Mouse (Mus musculus): ENCODE results near the gene Mobp.

Mobp gene

GRCm38 (mm10) chr9:120134529-120135160 is 14.9 kb upstream of the Mobp start:
- no peak for DNase-seq (ENCODE audit: low spot score)

GRCm38 (mm10) chr9:120135454-120135853 is 14.1 kb upstream of the Mobp start:
- no peak for DNase-seq (ENCODE audit: low spot score)

- peak; percentile 84 for DNase-seq (ENCODE audit: low spot score)
These were observed 8.9 kb upstream of the Mobp start for GRCm38 (mm10) chr9:120140652-120141051.

GRCm38 (mm10) chr9:120144474-120144873 is 5.0 kb upstream of the Mobp start:
- no peak for DNase-seq (ENCODE audit: low spot score)

- no peak for DNase-seq (ENCODE audit: low spot score)
These were observed 1.6 kb downstream of the Mobp start for GRCm38 (mm10) chr9:120151152-120151551.

GRCm38 (mm10) chr9:120151906-120152399 is 2.4 kb downstream of the Mobp start:
- no peak for DNase-seq (ENCODE audit: low spot score)

GRCm38 (mm10) chr9:120158047-120158446 is 8.5 kb downstream of the Mobp start:
- DNase-seq (ENCODE audit: low spot score) = no peak

GRCm38 (mm10) chr9:120163862-120164261 is 14.4 kb downstream of the Mobp start:
- no peak for DNase-seq (ENCODE audit: low spot score)

- no peak for DNase-seq (ENCODE audit: low spot score)
These were observed 18.3 kb downstream of the Mobp start for GRCm38 (mm10) chr9:120167826-120168225.

- DNase-seq (ENCODE audit: low spot score) = peak; percentile 30
These were observed 21.8 kb downstream of the Mobp start for GRCm38 (mm10) chr9:120171295-120171694.

- DNase-seq (ENCODE audit: low spot score) = no peak
These were observed 25.1 kb downstream of the Mobp start for GRCm38 (mm10) chr9:120174436-120175137.

- no peak for DNase-seq (ENCODE audit: low spot score)
These were observed 29.3 kb downstream of the Mobp start for GRCm38 (mm10) chr9:120178813-120179212.

GRCm38 (mm10) chr9:120184499-120184898 is 35.0 kb downstream of the Mobp start:
- peak; percentile 60 for DNase-seq (ENCODE audit: low spot score)

- no peak for DNase-seq (ENCODE audit: low spot score)
These were observed 37.3 kb downstream of the Mobp start for GRCm38 (mm10) chr9:120186856-120187255.

- peak; percentile 56 for DNase-seq (ENCODE audit: low spot score)
These were observed 41.4 kb downstream of the Mobp start for GRCm38 (mm10) chr9:120190891-120191290.

- DNase-seq (ENCODE audit: low spot score) = peak; percentile 94
These were observed 42.0 kb downstream of the Mobp start for GRCm38 (mm10) chr9:120191362-120192098.

- no peak for DNase-seq (ENCODE audit: low spot score)
These were observed 43.2 kb downstream of the Mobp start for GRCm38 (mm10) chr9:120192742-120193141.

GRCm38 (mm10) chr9:120200873-120201272 is 51.4 kb downstream of the Mobp start:
- no peak for DNase-seq (ENCODE audit: low spot score)

GRCm38 (mm10) chr9:120201743-120202142 is 52.2 kb downstream of the Mobp start:
- DNase-seq (ENCODE audit: low spot score) = no peak

- no peak for DNase-seq (ENCODE audit: low spot score)
These were observed 53.2 kb downstream of the Mobp start for GRCm38 (mm10) chr9:120202683-120203082.

- no peak for DNase-seq (ENCODE audit: low spot score)
These were observed 54.4 kb downstream of the Mobp start for GRCm38 (mm10) chr9:120203936-120204335.

GRCm38 (mm10) chr9:120206897-120207296 is 57.4 kb downstream of the Mobp start:
- no peak for DNase-seq (ENCODE audit: low spot score)

GRCm38 (mm10) chr9:120210068-120210467 is 60.6 kb downstream of the Mobp start:
- DNase-seq (ENCODE audit: low spot score) = peak; percentile 38
